Mouse (Mus musculus) intestine, embryonic 15.5 days (tissue): ENCODE results near the gene Nusap1. TPM values are rescaled to one million over a fixed set of nuclear protein-coding genes. Genes with fewer than 3 reads are reported as not detected.
"Not testable (repeated sequence)": the region's sequence is repeated elsewhere in the genome, so short reads cannot be mapped to it uniquely, and the experiment has no call there.

Source experiments
- ATAC-seq: fragments of 200-750 bp; cut with Nextera tagmentation; 2 replicates; pipeline ENCODE4 v1.8.0; 2017; ENCODE audit warnings: moderate TSS enrichment, moderate library complexity
- H3K27ac ChIP-seq: fragments of 300-500 bp; sonication (generic); 2 replicates; pipeline ENCODE4 v1.5.1; 2015; ENCODE audit warnings: mild to moderate bottlenecking, inconsistent platforms
- H3K27me3 ChIP-seq: fragments of 300-500 bp; sonication (generic); replicated peaks from 2 replicates; pipeline ENCODE4 v1.6.1; 2015; ENCODE audit warnings: inconsistent platforms
- H3K36me3 ChIP-seq: fragments of 300-500 bp; sonication (generic); 2 replicates; pipeline ENCODE4 v1.6.1; 2015; ENCODE audit warnings: inconsistent platforms
- H3K4me1 ChIP-seq: fragments of 300-500 bp; sonication (generic); replicated peaks from 2 replicates; pipeline ENCODE4 v1.6.1; 2015; ENCODE audit warnings: inconsistent platforms
- H3K4me2 ChIP-seq: fragments of 300-500 bp; sonication (generic); replicated peaks from 2 replicates; pipeline ENCODE4 v1.6.1; 2015; ENCODE audit warnings: mild to moderate bottlenecking, inconsistent platforms
- H3K4me3 ChIP-seq: fragments of 300-500 bp; sonication (generic); replicated peaks from 2 replicates; pipeline ENCODE4 v1.5.1; 2015; ENCODE audit warnings: inconsistent platforms
- H3K9ac ChIP-seq: fragments of 300-500 bp; sonication (generic); 2 replicates; pipeline ENCODE4 v1.6.1; 2015; ENCODE audit warnings: inconsistent platforms
- H3K9me3 ChIP-seq: fragments of 300-500 bp; sonication (generic); 2 replicates; pipeline ENCODE4 v1.6.1; 2016; ENCODE audit warnings: inconsistent platforms
- WGBS: fragments of 180-500 bp; shearing (Covaris S2); methylation state at CpG from one replicate; pipeline ENCODE4 v1.1.7; 2015; 5-methylcytosine and 5-hydroxymethylcytosine counted together
- polyA plus RNA-seq: library from polyadenylated mRNA; unstranded; fragments of >200 nt; fragmentation: Nextera tagmentation; extraction: Ambion mirVana; gene quantifications from 2 replicates; pipeline ENCODE4 v1.2.1, GENCODE M21; 2015

Nusap1 gene
- polyA plus RNA-seq, 1 experiment from 2014 or later = 65.4 TPM

DNA sequence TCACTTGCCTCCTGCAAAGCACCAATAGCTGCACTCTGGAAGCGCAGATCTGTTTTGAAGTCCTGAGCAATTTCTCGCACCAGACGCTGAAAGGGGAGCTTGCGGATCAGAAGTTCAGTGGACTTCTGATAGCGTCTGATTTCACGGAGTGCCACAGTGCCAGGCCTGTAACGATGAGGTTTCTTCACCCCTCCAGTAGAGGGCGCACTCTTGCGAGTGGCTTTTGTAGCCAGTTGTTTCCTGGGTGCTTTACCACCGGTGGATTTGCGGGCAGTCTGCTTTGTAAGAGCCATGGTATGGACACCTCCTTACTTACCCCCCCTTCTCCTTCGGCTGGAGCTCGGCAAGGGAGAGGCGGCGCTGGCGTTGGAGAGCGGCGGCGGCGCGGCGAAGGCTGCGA is 47.6 kb downstream of the Nusap1 start:
- not testable (repeated sequence) for ATAC-seq, H3K4me1 ChIP-seq, H3K9me3 ChIP-seq, H3K4me2 ChIP-seq, H3K27me3 ChIP-seq, H3K9ac ChIP-seq, H3K4me3 ChIP-seq, H3K27ac ChIP-seq, H3K36me3 ChIP-seq
- 71% methylated on average over 20 of the region's 23 CpGs for WGBS

GRCm38 (mm10) chr2:119669010-119669409 is 50.9 kb downstream of the Nusap1 start:
- WGBS = 17% methylated on average over 7 of the region's 7 CpGs
- no peaks in the 10 kb centered on the region for H3K9me3 ChIP-seq
- no peak overlapping the region for H3K27ac ChIP-seq
- H3K36me3 ChIP-seq = no peaks in the 10 kb centered on the region
- no peak for ATAC-seq
- H3K4me1 ChIP-seq = no peaks in the 10 kb centered on the region
- no peak overlapping the region for H3K9ac ChIP-seq
- no peak overlapping the region for H3K4me3 ChIP-seq
- H3K27me3 ChIP-seq = no peaks in the 10 kb centered on the region
- H3K4me2 ChIP-seq = no peak overlapping the region

- Histone ChIP-seq H3K4me2 (peak within 1 kb of the TSS; percentile 79), H3K9ac (peak within 1 kb of the TSS; percentile 99), H3K4me1 (0 out of 2 replicates have a peak, but pooled peaks cover 2% of the 10 kb centered on the region), H3K36me3 (no peaks in the 10 kb centered on the region), H3K27ac (peak within 1 kb of the TSS; percentile 84), H3K9me3 (no peaks in the 10 kb centered on the region), H3K27me3 (no peaks in the 10 kb centered on the region), H3K4me3 (peak within 1 kb of the TSS; percentile 99)
- peak; percentile 99 for ATAC-seq
- under 1% methylated on average over 48 of the region's 58 CpGs for WGBS
Measured at GRCm38 (mm10) chr2:119674525-119675214, 56.6 kb downstream of the Nusap1 start, which contains the start of gene Rtf1. TSS of gene Rtf1 (plus strand) at chr2:119675068.

DNA sequence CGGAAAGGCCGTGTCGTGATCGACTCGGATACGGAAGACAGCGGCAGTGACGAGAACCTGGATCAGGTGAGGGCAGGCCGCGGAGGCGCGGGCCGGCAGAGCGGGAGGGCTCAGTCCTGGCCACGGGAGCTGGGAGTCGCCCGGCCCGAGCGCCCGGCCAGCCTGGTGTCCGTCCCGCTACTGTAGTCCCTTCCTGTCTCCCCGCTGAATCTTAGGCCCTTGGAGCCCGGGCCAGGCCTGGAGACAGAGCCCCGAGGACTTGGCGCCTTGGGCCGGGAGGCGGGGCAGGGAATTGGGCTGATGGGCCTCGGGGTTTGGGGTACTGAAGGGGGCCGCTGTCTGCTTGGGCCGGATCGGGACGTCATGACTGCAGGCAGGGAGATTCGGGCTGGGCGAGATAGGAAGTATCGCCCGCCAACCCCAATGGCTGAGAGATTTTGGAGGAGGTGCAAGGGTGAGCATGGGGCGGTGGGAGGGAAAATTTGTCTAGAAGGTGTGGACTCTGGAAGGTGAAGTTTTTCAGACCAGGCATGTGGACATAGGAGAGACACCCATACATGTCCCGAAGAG is 57.2 kb downstream of the Nusap1 start:
- Histone ChIP-seq H3K36me3 (no peaks in the 10 kb centered on the region), H3K4me2 (peak overlapping the region; percentile 79), H3K27ac (peak overlapping the region; percentile 76), H3K27me3 (no peaks in the 10 kb centered on the region), H3K9ac (peak overlapping the region; percentile 99), H3K4me1 (0 out of 2 replicates have a peak, but pooled peaks cover 2% of the 10 kb centered on the region), H3K4me3 (peak overlapping the region; percentile 99), H3K9me3 (no peaks in the 10 kb centered on the region)
- WGBS = under 1% methylated on average over 39 of the region's 39 CpGs
- ATAC-seq = peak; percentile 92

DNA sequence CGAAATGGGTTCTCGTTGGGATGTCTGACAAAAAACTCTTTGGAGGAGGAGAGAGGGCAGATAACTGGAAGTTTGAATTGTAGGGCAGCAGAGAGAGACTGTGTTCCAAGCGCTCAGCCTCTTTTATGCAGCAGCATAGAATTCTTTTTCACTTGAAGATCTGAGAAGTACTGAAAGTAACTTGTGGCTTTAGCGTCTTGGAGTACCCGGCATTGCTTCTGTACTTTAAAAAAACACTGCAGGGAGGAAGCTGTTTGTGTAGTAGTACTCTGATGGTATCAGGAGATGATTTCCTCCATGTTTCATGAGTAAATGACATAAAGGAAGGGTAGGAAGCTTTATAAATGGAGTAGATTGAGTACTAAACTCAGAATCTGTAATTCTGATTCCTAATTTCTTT is 57.7 kb downstream of the Nusap1 start:
- Histone ChIP-seq H3K9me3 (no peaks in the 10 kb centered on the region), H3K27ac (no peak overlapping the region), H3K4me1 (0 out of 2 replicates have a peak, but pooled peaks cover 2% of the 10 kb centered on the region), H3K4me2 (peak overlapping the region; percentile 79), H3K4me3 (peak overlapping the region; percentile 99), H3K36me3 (no peaks in the 10 kb centered on the region), H3K9ac (peak overlapping the region; percentile 99), H3K27me3 (no peaks in the 10 kb centered on the region)
- WGBS = 2% methylated on average over 5 of the region's 5 CpGs
- no peak for ATAC-seq

GRCm38 (mm10) chr2:119683706-119684105 is 65.6 kb downstream of the Nusap1 start:
- no peak for ATAC-seq
- no peaks in the 10 kb centered on the region for H3K9me3 ChIP-seq
- 86% methylated on average over 2 of the region's 2 CpGs for WGBS
- H3K9ac ChIP-seq = no peak overlapping the region
- H3K4me3 ChIP-seq = no peak overlapping the region
- no peak overlapping the region for H3K27ac ChIP-seq
- no peaks in the 10 kb centered on the region for H3K27me3 ChIP-seq
- H3K4me2 ChIP-seq = no peak overlapping the region
- no peaks in the 10 kb centered on the region for H3K4me1 ChIP-seq
- peaks cover 3% of the 10 kb centered on the region for H3K36me3 ChIP-seq

DNA sequence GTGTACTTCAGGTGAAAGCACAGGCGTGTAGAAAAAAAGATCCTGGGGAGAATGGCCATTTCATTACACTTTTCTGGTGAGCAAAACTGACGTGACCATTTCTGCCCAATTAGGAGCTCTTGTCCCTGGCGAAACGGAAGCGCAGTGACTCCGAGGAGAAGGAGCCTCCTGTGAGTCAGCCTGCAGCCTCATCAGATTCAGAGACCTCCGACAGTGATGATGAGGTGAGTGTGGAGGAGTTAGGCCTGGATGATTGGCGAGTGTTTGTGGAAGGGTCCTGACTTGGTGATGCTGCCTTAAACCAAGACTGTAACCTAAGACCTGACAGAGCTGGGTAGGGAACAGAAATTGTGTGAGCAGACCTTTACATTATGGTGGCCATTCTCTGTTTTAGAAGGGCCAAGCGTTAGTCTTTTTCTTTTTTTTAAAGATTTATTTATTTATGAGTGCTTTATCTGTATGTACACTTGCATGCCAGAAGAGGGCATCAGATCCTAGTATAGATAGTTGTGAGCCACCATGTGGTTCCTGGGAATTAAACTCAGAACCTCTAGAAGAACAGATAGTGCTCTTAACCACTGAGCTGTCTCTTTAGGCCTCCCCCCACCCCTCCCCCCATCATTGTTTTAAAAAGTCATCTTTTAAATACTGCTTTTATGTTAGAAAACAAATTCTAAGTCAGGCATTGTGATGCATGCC is 74.1 kb downstream of the Nusap1 start:
- ATAC-seq = no peak
- Histone ChIP-seq H3K9me3 (no peaks in the 10 kb centered on the region), H3K27ac (no peak overlapping the region), H3K27me3 (no peaks in the 10 kb centered on the region), H3K4me1 (no peaks in the 10 kb centered on the region), H3K36me3 (no peaks in the 10 kb centered on the region), H3K9ac (no peak overlapping the region), H3K4me3 (no peak overlapping the region), H3K4me2 (no peak overlapping the region)
- WGBS = 81% methylated on average over 9 of the region's 9 CpGs

DNA sequence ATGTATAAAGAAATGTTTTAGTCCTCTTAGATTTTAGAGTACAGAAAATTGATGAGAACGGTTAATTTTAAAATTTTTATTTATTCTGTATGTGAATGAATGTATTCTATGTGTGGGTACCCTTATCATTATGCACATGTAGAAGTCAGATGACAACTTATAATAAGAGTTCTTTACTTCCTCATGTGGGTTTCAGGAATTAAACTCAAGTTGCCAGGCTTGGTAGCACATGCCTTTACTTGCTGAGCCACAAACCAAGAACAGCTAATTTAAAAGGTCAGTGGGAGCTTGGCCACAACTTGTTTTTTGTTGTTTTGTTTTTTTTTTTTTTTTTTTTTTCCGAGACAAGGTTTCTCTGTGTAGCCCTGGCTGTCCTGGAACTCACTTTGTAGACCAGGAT is 76.7 kb downstream of the Nusap1 start:
- no peak overlapping the region for H3K9ac ChIP-seq
- H3K4me3 ChIP-seq = no peak overlapping the region
- no peaks in the 10 kb centered on the region for H3K4me1 ChIP-seq
- WGBS = 88% methylated on average over 2 of the region's 2 CpGs
- H3K4me2 ChIP-seq = no peak overlapping the region
- H3K27me3 ChIP-seq = no peaks in the 10 kb centered on the region
- no peaks in the 10 kb centered on the region for H3K36me3 ChIP-seq
- no peaks in the 10 kb centered on the region for H3K9me3 ChIP-seq
- no peak overlapping the region for H3K27ac ChIP-seq
- ATAC-seq = no peak

DNA sequence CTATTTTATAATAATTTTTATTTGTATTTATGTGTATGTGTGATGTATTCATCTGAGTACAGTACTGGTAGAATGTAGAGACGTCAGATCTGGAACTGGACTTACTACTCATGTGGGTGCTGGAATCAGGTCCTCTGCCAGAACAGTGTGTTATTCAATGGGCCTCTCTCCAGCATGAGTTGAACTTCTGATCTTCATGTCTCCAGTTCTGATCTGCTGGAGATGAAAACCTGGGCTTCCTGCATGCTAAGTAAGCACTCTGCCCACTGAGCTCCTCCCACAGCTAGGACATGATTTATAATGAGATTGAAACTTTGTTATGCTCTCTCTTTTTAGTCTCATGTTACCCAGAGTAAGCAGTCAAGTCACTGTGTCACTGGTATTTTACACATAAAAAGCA is 78.0 kb downstream of the Nusap1 start:
- H3K9ac ChIP-seq = no peak overlapping the region
- 85% methylated on average over 1 of the region's 1 CpGs for whole genome bisulfite sequencing
- ATAC-seq = no peak
- no peaks in the 10 kb centered on the region for H3K27me3 ChIP-seq
- no peak overlapping the region for H3K27ac ChIP-seq
- H3K9me3 ChIP-seq = no peaks in the 10 kb centered on the region
- H3K4me3 ChIP-seq = no peak overlapping the region
- H3K4me2 ChIP-seq = no peak overlapping the region
- no peaks in the 10 kb centered on the region for H3K4me1 ChIP-seq
- no peaks in the 10 kb centered on the region for H3K36me3 ChIP-seq

DNA sequence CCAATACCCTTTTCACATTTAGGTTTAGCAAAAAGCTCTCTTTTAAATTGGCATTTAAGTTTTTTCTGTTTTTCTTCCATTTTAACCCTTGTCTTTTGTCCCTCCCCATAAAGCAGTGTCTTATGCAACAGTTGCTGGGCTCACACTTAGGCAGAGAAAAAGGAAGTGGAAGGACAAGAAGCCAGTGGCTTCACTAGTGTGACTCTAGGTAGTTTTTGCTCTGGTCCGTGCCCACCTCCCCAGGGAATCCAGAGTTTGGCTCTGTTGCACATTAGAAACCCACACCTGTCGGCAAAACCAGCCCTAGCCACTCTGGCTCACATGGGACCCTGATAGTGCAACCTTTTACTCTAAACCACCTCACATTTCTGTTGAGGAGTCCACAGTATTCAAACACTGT is 80.4 kb downstream of the Nusap1 start:
- Histone ChIP-seq H3K4me1 (no peaks in the 10 kb centered on the region), H3K4me3 (no peak overlapping the region), H3K36me3 (no peaks in the 10 kb centered on the region), H3K9ac (no peak overlapping the region), H3K9me3 (no peaks in the 10 kb centered on the region), H3K4me2 (no peak overlapping the region), H3K27ac (no peak overlapping the region), H3K27me3 (no peaks in the 10 kb centered on the region)
- WGBS = 90% methylated on average over 2 of the region's 2 CpGs
- no peak for ATAC-seq

DNA sequence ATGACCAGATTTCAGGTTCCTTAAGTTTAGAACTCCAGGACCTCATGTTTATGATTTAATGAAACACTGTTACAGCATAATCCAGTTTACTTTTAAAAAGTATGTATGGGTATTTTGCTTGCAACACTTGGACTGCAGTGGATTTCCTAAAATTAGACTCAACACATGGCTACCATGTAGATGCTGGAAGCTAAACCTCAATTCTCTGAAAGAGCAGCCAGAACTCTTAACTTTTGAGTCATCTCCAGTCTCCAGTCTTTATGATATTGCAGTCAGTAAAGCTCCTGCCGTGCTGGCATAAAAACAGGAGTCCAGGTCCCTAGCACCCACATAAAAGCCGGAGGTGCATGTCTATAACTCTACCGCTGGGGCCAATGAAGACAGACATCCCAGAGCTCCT is 81.9 kb downstream of the Nusap1 start:
- no peak for ATAC-seq
- Histone ChIP-seq H3K4me2 (no peak overlapping the region), H3K9me3 (no peaks in the 10 kb centered on the region), H3K4me1 (no peaks in the 10 kb centered on the region), H3K27ac (no peak overlapping the region), H3K27me3 (no peaks in the 10 kb centered on the region), H3K9ac (no peak overlapping the region), H3K4me3 (no peak overlapping the region), H3K36me3 (no peaks in the 10 kb centered on the region)
- WGBS = 93% methylated on average over 3 of the region's 3 CpGs
